Mouse (Mus musculus): ENCODE measurements around the gene Anp32a.

Anp32a gene

GRCm38 (mm10) chr9:62407357-62408146, 66.5 kb downstream of the Anp32a start:
- no peak for DNase-seq (ENCODE audit: low spot score in 2 of 2)

GRCm38 (mm10) chr9:62418742-62419141, 77.6 kb downstream of the Anp32a start:
- no peak for DNase-seq (ENCODE audit: low spot score in 2 of 2)

GRCm38 (mm10) chr9:62420261-62420917, 79.3 kb downstream of the Anp32a start:
- DNase-seq (ENCODE audit: low spot score in 2 of 2), result no peak

GRCm38 (mm10) chr9:62421027-62421426, 79.9 kb downstream of the Anp32a start:
- peak; percentile 83 to 91 for DNase-seq (ENCODE audit: low spot score in 2 of 2)

- no peak for DNase-seq (ENCODE audit: low spot score in 2 of 2)
Measured at GRCm38 (mm10) chr9:62421911-62422310, 80.8 kb downstream of the Anp32a start.

- no peak for DNase-seq (ENCODE audit: low spot score in 2 of 2)
Measured at GRCm38 (mm10) chr9:62422926-62423325, 81.8 kb downstream of the Anp32a start.

GRCm38 (mm10) chr9:62423871-62424270, 82.8 kb downstream of the Anp32a start:
- no peak for DNase-seq (ENCODE audit: low spot score in 2 of 2)

GRCm38 (mm10) chr9:62425265-62425664, 84.2 kb downstream of the Anp32a start:
- DNase-seq (ENCODE audit: low spot score in 2 of 2), result no peak

- DNase-seq (ENCODE audit: low spot score in 2 of 2), result no peak
Measured at GRCm38 (mm10) chr9:62426021-62426420, 84.9 kb downstream of the Anp32a start.

GRCm38 (mm10) chr9:62426531-62426930, 85.4 kb downstream of the Anp32a start:
- no peak for DNase-seq (ENCODE audit: low spot score in 2 of 2)

GRCm38 (mm10) chr9:62427010-62427409, 85.9 kb downstream of the Anp32a start:
- no peak for DNase-seq (ENCODE audit: low spot score in 2 of 2)
